Mouse (Mus musculus): Measurements from ENCODE around the gene Rps27l.
A peak's percentile ranks its signal among the peaks of the same experiment; 100 is the strongest.
"Not testable (repeated sequence)": the region's sequence is repeated elsewhere in the genome, so short reads cannot be mapped to it uniquely, and the experiment has no call there.

Rps27l gene

DNA sequence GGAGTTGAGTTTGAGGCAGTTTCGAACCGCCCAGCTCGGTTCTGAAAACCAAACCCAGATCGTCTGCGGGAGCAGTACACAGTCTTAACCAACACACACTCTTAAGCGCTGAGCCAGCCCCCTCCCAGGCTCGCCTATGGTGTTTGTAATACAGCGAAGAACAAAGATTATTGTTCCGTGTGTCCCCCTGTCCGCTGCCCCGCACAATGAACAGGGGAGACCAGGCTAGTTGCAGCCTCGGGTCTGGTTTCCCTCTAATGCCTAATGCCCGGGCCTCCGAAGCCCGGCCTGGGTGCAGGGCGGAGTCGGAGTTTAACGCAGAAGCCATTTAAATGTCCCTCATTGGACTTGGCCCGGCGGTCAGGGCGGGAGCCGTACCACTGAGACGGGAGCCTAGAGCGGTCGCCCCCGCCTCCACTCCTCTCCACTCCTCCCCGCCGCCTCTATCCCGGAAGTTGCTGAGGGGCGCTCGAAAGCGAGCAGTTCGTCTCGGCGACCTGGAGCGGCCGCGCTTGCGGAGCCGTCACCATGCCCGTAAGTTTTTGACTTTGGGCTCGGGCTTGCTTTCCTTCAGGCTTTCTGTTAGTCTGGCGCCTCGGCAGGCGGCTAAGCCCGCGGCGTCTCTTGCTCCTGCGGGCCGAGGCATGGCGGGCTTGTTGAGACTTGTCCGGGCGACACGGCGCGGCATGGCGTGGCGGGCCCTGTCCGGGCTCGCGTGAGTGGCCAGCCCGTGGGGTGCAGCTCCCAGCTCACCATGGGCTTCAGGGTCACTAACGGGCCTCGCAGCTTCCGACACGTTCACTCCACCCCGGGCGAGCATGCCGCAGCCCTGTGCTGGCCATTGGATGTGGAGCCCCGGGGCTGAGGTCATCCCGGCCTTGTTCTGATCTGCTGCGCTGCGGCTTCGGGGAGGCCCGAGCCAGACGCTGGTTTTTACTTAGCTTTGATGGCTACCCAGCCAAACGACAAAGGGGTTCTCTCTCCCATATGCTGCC is at the start of gene Rps27l:
TSS of gene Rps27l (plus strand) at position 440 of the 995 bp plus-strand sequence.
- peak; percentile 84 to 85 for DNase-seq (ENCODE audit: low spot score in 2 of 2)

DNA sequence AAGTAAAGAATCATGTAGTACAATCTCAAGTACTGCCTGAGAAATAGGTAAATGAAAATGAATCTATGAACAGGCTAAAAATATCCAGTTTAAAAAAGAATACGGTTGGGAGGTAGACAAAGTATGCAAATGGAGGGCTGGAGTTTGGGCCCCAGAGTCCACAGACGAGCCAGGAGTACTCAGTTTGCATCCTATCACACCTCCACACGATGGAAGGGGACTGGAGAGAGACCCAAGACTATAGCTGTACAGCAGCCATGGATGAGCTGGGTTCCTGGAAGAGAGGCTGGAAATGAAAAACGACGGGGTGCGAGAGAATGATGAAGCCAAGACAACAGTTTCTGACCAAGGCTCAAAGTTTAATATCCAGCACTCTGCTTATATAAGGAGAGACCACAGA is 48.9 kb upstream of the Rps27l start:
- DNase-seq (ENCODE audit: low spot score in 2 of 2), result no peak

DNA sequence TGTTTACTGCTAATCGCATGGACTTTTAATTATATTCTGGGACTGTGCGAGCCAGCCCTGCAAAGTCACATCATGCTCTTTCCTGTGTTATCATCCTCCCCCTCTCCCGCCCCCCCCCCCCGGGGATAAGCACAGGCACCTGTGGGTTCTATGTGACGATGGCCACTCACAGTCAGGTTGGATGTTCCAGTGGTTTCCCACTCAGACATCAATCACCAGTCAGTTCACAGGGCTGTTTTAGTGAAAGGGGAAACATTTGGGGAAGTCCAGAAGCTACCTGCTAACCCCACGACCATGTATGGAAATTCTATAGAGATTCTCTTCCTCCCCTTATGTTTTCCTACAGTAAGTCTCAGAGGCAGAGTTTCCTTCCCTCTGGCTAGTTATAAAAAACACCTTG is 48.0 kb upstream of the Rps27l start:
- no peak for DNase-seq (ENCODE audit: low spot score in 2 of 2)

DNA sequence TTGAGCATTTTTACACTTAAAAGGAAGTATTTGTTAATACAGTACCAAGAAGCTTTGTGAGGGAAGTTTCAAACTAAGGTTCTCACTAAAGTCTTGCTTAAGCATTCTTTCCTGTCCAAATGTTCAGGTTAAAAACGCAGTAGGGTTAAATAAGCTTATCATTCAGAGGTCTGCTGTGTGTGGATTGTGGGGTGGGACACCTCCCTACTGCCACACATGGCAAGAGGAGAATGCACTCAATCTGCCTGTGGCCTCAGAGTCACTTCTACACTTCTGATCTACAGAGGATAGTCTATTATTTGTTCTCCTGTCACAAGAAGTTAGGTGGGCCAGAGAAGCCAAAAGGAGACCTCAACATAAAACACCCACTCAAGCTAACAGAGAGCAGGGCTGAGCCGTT is 46.8 kb upstream of the Rps27l start:
- no peak for DNase-seq (ENCODE audit: low spot score in 2 of 2)

DNA sequence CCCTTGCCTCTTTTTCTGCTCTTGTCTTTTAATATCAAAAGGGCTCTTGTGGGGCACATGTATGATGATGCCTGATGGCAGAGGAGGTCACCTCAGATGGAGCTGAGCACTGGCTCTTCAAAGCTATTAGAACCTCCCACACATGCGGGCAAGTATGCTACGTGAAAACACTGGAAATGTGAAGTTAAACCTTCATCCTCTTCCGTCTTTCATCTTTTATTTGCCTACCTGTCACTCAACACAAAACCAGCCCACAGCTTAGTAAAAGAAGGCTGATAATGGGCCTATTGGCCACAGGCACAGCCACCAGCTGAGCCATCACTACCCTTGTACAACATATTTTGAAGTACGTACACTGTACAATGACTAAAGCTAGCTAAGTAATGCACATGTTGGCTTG is 46.4 kb upstream of the Rps27l start:
- no peak for DNase-seq (ENCODE audit: low spot score in 2 of 2)

DNA sequence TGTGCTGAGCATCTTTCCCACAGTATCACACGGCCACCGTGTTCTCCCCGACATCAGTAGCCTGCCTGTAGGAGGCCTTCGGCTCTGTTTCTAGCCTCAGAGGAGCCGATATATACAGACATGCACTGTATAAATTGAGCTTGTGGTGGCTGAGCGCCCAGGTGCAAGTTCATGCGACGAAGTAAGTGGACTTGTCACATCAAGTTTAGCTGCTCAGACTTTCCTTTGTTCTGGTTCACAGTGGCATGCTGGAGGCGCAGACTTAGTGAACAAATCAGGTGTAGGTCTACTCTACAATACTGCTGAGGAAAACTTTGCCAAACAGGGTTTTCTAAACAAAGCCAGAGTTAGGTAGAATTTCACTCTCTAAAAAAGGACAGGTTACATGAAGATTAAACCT is 39.9 kb upstream of the Rps27l start:
- DNase-seq (ENCODE audit: low spot score in 2 of 2), result no peak

DNA sequence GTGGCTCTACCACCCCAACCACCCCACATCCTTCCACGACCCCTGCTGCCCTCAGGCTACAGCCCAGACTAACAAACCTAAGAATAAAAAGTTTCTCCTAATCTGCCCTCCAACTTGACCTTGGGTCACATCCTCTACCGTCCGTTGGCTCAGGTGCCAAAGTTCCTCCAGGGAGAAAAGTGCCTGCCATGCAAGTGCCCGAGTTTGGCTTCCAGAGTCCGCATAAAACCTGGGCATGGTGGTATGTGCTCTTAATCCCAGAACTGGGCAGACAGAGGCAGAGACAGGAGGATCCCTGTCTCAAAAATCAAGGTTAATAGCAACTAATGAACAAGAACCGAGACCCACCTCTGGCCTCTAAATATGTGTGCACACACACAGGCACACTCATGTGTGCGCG is 38.8 kb upstream of the Rps27l start:
- DNase-seq (ENCODE audit: low spot score in 2 of 2), result no peak

DNA sequence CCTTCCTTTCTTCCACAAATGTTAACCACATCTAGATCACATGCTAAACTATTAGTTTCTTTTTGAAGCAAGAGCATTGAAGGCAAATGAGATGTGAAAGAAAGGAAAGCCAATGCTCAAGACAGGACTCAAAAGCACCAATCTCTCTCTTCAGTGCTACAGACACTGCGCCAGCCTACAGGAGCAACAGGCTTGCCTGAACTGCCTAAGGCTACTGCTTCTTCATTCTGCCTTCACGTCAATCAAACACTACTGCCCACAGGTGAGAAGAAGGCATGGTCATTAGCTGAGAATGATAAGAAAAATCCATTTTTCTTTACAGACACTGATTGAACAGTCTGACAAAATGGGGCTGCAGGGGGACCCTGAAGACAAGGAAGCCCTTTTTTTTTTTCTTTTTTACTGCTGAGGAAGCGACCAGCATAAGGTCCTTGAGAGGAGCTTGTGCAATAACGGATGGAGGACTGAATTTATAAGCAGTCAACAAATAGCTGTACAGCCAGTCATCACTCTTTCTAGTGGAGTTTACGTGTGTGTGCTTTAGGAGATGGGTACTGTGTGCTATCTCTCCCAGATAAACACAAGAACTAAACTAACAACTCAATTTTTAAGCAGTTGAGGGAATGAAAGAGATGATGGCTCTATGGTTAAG is 38.0 kb upstream of the Rps27l start:
- no peak for DNase-seq (ENCODE audit: low spot score in 2 of 2)

DNA sequence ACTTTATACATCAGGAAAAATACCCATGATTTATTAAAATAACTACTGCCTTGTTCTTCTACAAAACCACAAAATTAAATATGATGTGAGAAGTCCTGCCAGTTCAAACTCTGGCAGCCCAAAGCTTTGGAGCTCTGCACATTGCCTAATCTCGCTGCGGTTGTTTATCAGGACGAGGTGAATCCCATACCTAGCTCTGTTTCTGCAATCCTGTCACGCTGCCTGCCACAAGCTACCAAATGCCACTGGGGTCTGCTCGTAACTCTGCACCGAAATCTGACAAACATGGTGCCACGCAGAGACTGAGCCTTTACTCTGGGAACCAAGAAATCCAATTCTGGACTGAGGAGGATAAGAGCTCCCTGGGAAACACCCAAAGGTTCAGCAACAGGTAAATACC is 36.0 kb upstream of the Rps27l start:
- DNase-seq (ENCODE audit: low spot score in 2 of 2), result no peak

DNA sequence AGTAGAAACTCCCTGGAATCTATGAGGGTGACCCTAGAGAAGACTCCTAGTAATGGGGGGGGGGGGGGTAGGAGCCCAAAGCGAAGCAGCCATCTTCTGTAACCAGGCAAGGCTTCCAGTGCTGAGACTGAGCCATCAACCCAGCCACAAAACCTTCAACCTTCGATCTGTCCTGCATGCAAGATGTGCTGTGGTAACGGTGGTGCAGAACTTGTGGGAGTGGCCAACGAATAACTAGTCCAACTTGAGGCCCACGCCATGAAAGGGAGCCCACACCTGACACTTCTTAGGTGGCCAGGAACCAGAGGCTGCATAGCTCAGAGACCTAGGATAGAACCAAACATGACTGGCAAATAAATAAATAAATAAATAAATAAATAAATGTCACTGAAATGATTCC is 35.2 kb upstream of the Rps27l start:
- DNase-seq (ENCODE audit: low spot score in 2 of 2), result no peak

DNA sequence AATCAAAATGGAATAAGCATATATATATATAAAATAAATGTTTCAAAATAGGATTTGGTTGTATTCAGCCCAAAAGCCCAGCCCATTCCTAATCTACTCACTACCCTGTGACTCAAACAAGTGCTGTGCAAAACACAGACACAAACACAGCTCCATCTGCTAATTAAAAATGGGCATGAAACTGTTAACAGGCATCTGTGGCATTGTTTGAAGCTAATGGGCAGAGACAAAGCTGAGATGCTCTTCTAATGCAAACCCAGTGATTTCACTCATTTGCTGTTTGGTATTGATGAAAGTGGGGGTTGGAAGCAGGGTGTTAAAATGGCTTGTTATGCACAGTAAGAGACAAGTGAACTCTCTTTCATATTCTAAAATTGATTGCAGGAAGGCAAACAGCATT is 33.6 kb upstream of the Rps27l start:
- DNase-seq (ENCODE audit: low spot score in 2 of 2), result no peak

DNA sequence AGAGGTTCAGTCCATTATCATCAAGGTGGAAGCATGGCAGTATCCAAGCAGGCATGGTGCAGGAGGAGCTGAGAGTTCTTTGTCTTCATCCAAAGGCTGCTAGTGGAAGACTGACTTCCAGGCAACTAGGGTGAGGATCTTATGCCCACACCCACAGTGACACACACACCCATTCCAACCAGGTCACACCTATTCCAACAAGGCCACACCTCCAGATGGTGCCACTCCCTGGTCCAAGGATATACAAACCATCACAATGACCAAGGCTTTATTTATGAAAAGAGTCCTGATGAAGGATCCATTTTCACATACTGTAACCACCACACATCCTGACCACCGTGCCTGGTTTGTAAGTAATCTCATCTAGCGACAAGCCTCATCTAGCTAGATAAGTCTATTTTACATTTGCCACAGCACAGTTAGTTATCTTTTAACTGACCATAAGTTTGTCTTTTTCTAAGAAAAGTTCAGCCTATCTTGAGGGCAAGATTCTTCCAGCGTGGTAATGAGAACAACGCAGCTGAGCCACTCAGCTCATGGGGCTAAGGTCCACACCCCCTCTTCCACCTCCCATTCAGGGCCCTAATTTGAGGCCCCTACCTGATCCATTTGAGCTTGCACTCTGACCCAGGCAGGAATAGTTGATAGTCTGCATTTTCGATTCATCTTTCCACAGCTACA is 32.5 kb upstream of the Rps27l start:
- not testable (repeated sequence) for DNase-seq (ENCODE audit: low spot score in 2 of 2)

DNA sequence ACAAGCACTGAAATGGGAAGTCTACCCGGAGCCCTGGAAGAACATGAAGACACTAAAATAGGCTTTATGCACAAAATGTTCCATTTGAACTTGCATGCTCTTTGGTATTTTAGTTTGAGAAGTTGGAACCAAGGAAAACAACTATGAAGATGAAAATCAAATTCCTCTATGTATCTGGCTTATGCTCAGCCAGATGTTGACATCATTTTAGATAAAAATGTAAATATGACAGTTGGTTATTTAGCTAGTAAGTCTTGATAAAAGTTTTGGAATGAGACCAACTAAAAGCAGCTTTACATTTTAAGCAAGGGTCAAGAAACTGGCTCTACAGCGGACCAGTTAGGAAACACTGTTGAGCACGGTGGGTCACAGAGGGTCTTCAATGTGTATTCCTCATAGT is 31.3 kb upstream of the Rps27l start:
- no peak for DNase-seq (ENCODE audit: low spot score in 2 of 2)

DNA sequence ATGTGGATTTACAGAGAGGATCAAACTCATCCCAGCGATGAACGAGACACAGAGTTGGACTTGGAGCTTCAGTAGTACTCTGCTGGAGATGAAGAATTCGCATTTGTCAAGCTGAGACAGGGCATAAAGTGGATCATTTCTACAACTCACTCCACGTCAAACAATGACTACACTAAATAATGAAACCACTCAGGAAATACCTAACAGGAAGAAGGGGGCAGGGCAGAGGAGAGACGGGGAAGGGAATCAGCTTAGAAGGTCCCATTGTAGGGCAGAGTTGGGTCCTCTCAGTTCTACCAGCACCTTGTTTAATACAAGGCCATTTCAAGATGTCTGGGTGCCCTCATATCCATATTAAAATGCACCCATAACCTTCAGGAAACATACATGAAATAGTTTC is 30.5 kb upstream of the Rps27l start:
- DNase-seq (ENCODE audit: low spot score in 2 of 2), result no peak

DNA sequence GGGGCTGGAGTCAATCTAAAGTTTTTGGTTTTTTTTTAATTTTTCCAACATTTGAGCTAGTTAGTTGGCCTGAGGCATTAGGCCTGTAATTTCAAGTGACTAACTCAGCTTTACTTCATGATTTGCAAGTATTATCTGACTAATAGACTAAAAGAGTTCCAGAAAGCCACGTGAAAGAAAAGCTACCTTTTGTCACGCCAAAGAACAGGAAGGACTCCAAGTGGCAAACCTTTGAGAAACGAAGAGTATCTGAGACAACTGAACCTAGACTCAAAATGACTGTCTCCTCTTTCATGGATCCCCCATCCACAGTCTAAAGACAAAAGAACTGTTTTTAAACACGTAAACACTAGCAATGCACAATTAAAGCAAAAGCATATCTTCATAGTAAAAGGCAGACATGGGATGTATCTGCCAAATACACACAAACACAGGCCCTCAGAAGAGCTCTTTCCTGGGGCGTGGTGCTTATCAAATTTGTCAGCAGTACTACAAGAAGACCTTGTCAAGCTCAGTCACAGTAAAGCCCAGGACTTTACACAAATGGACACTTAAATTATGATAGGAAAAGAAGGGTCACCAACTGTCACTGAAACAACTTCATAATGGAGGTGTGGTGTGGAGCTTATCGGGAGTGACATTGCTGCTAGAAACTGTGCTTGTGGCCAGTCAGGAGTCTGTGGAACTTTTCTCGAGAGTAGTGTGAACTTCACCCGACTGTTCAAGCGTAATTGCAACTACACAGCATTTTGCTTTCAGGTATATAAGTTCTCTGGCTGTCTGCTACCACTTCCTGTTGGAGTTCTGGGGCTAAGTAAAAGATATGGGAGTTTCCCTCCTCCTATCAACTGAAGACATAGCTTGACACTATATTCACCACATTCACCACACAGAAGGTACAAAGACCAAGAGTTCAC is 29.8 kb upstream of the Rps27l start:
- DNase-seq (ENCODE audit: low spot score in 2 of 2), result no peak

DNA sequence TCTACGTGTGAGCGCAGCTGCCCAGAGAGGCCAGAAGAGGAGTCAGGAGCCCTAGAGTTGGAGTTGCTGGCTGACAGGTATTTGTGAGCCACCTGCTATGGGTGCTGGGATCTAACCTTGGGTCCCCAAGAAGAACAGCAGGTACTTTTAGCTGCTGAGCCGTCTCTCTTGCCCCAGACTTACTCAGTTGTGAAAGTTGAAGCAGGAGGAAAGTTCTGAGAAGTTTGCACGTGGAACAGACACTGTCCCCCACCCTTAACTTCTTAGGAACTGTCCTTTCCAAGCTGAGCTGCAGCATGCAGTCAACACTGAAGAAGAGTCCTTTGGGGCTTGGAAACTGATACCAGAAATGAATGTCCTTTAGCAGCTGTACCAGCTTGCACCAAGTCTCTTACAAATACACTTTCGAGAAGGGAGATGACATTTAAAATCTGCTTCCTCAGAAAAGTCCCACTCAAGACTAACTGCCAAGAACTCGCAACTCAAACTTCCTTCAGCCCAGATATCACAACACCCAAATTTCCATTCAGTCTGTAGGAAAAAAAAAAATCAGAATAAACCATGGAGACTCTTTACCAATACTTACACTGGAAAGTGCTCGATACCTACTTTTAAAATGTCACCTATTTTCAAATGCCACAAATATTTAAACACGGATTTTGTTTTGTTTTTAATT is 28.5 kb upstream of the Rps27l start:
- no peak for DNase-seq (ENCODE audit: low spot score in 2 of 2)

DNA sequence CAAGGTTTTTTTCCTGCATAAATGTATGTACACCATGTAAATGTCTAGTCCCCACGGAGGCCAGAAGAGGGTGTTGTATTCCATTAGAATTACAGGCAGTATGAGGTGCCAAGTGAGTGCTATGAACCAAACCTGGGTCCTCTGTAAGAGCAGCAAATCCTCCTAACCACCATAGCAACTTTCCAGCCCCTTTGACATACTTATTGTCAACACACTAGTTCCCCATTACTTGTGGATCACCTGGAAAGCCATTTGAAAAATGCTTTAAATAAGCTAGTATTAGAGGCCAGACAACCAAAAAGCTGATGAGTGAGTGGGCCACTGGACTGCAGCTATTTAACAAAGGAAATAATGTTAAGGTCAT is 28.0 kb upstream of the Rps27l start:
- DNase-seq (ENCODE audit: low spot score in 2 of 2), result no peak

DNA sequence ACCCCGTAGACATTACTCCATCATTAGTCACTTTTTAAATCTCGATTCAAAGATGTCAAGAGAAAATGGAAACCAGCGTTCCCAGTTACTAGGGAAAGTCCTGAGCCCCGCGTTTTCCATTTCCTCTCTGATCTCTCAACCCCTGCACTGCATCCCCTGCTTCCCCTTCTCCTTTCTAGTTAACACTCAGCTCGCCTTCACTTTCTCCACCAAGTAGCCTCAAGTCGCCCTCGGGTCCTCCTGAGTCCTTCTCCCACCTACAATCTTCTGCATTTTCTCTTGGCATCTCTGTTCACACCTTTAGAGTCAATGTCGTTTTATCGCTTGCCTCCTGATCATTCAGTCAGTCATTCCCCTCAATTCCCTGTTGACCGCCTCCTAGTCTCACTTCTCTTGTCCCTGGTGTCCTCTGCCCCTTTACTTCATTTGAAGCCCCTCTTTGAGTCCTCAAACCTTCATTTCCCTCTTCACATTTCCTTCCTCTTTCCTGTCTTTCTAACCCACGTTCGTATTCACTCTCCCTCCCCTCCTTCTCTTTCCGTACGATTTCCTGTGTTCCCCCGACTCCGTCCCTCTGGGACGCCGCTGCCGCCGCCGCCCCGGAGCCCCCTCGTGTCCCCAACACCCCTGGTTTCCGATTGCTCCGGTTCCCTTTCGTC is 27.1 kb upstream of the Rps27l start:
- no peak for DNase-seq (ENCODE audit: low spot score in 2 of 2)

DNA sequence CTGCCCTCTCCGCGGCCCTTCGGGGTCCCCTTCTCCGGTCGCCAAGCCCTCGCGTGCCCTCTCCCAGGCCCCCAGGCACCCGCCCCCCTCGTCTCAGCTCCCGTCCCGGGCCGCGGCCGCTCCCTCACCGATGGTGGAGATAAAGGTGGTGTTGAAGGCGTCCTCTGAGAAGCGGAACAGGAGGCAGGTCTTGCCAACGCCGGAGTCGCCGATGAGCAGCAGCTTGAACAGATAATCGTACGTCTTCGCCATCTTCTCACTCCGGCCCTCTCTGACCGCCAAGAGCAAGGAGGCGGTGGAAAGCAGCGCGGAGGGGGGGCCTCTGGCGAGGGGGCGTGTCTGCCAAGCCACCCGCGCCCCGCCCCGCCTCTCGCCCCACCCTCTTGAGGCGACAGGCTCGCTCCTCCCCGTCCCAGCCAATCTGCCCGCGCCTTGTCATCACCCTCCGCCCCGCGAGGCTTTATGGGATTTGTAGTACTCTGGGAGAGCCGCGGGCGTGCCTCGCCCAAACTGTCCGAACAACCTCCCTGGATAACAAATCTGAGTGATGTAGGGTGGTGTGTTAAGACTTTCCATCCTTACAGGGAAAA is 26.4 kb upstream of the Rps27l start, which contains the start of gene Rab8b:
TSS of gene Rab8b (minus strand) at position 306 of the 590 bp plus-strand sequence.
- DNase-seq (ENCODE audit: low spot score in 2 of 2), result peak; percentile 96

DNA sequence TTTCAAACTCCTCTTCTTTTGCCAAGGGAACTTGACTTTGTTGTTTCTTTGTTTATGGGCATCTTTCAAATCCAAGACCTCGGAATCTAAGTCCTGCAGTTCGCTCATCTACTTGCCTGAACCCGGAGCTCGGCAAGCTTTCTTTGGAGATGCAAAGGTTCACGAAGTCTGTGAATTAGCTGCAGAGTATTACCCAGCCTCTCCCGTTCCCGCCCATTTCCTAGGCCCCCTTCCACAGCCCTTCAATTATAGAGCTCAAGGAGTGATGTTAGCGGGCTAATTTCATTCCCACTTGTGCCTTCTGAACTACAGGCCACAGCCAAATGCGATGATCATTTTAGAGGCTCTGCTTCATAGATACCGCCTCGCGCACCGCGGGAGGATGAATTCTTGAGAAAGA is 25.9 kb upstream of the Rps27l start:
- DNase-seq (ENCODE audit: low spot score in 2 of 2), result peak in 1 of 2 experiments; percentile 14
